Mouse (Mus musculus): ENCODE data around the gene Bmyc. TPM values are rescaled to one million over a fixed set of nuclear protein-coding genes. Genes with fewer than 3 reads are reported as not detected.

The Bmyc gene
- polyA plus RNA-seq, 1 experiment from 2014 or later = 98.4 TPM

GRCm38 (mm10) chr2:25741671-25742070 lies 35.1 kb downstream of the Bmyc start:
- Histone ChIP-seq H3K27ac (no peak overlapping the region), H3K4me1 (replicated peaks) (no peaks in the 10 kb centered on the region), H3K27me3 (no peaks in the 10 kb centered on the region), H3K4me2 (replicated peaks) (no peak overlapping the region), H3K4me3 (replicated peaks) (no peak overlapping the region), H3K9me3 (peaks cover 3% of the 10 kb centered on the region; the same call in 1 of the 2 replicates), H3K9ac (replicated peaks) (no peak overlapping the region), H3K36me3 (no peaks in the 10 kb centered on the region)
- WGBS = 53% methylated on average over 1 of the region's 1 CpGs
- ATAC-seq = no peak

- Histone ChIP-seq H3K27ac (no peak overlapping the region), H3K4me3 (replicated peaks) (no peak overlapping the region), H3K9me3 (0 out of 2 replicates have a peak, but pooled peaks cover 2% of the 10 kb centered on the region), H3K27me3 (no peaks in the 10 kb centered on the region), H3K4me2 (replicated peaks) (no peak overlapping the region), H3K36me3 (no peaks in the 10 kb centered on the region), H3K9ac (replicated peaks) (no peak overlapping the region), H3K4me1 (replicated peaks) (no peaks in the 10 kb centered on the region)
- WGBS = 100% methylated on average over 1 of the region's 1 CpGs
- no peak for ATAC-seq
Observed at GRCm38 (mm10) chr2:25754201-25754600, 47.7 kb downstream of the Bmyc start.

Other genes with a start within 250 kb of the Bmyc start
- gene Clic3, start 249.9 kb upstream of the Bmyc start, polyA plus RNA-seq (2015; fragmentation: Nextera tagmentation; extraction: Ambion mirVana) = 2.7 and 4.0 TPM in 2 replicates
- gene Paxx, start 245.6 kb upstream of the Bmyc start, polyA plus RNA-seq (2015; fragmentation: Nextera tagmentation; extraction: Ambion mirVana) = 85.7 and 92.1 TPM in 2 replicates
- 48.6 and 80.5 TPM in 2 replicates for gene Ptgds, start 236.7 kb upstream of the Bmyc start, polyA plus RNA-seq (2015; fragmentation: Nextera tagmentation; extraction: Ambion mirVana)
- gene Lcn12, start 212.8 kb upstream of the Bmyc start, polyA plus RNA-seq (2015; fragmentation: Nextera tagmentation; extraction: Ambion mirVana) = not detected in 2 replicates
- 120 and 122 TPM in 2 replicates for gene Fbxw5, start 206.0 kb upstream of the Bmyc start, polyA plus RNA-seq (2015; fragmentation: Nextera tagmentation; extraction: Ambion mirVana)
- gene C8g, start 205.0 kb upstream of the Bmyc start, polyA plus RNA-seq (2015; fragmentation: Nextera tagmentation; extraction: Ambion mirVana) = 5.6 and 7.2 TPM in 2 replicates
- 22.9 and 24.1 TPM in 2 replicates for gene Traf2, start 159.8 kb upstream of the Bmyc start, polyA plus RNA-seq (2015; fragmentation: Nextera tagmentation; extraction: Ambion mirVana)
- 387 and 406 TPM in 2 replicates for gene Edf1, start 148.9 kb upstream of the Bmyc start, polyA plus RNA-seq (2015; fragmentation: Nextera tagmentation; extraction: Ambion mirVana)
- 3.2 and 6.8 TPM in 2 replicates for gene Mamdc4, start 131.9 kb upstream of the Bmyc start, polyA plus RNA-seq (2015; fragmentation: Nextera tagmentation; extraction: Ambion mirVana)
- gene Phpt1, start 131.5 kb upstream of the Bmyc start, polyA plus RNA-seq (2015; fragmentation: Nextera tagmentation; extraction: Ambion mirVana) = 190 and 193 TPM in 2 replicates
- gene Ajm1, start 125.0 kb upstream of the Bmyc start, polyA plus RNA-seq (2015; fragmentation: Nextera tagmentation; extraction: Ambion mirVana) = 3.5 and 5.7 TPM in 2 replicates
- gene Rabl6, start 98.2 kb upstream of the Bmyc start, polyA plus RNA-seq (2015; fragmentation: Nextera tagmentation; extraction: Ambion mirVana) = 67.2 and 75.9 TPM in 2 replicates
- gene Ccdc183, start 89.1 kb upstream of the Bmyc start, polyA plus RNA-seq (2015; fragmentation: Nextera tagmentation; extraction: Ambion mirVana) = 0.24 and 0.47 TPM in 2 replicates
- gene Tmem141, start 84.7 kb upstream of the Bmyc start, polyA plus RNA-seq (2015; fragmentation: Nextera tagmentation; extraction: Ambion mirVana) = 27.5 and 32.3 TPM in 2 replicates
- gene Fcna, start 78.7 kb upstream of the Bmyc start, polyA plus RNA-seq (2015; fragmentation: Nextera tagmentation; extraction: Ambion mirVana) = 1.1 and 1.8 TPM in 2 replicates
- gene Lcn8, start 53.6 kb upstream of the Bmyc start, polyA plus RNA-seq (2015; fragmentation: Nextera tagmentation; extraction: Ambion mirVana) = not detected in 2 replicates
- gene Lcn5, start 48.8 kb upstream of the Bmyc start, polyA plus RNA-seq (2015; fragmentation: Nextera tagmentation; extraction: Ambion mirVana) = not detected in 2 replicates
- gene Lcn6, start 30.0 kb upstream of the Bmyc start, polyA plus RNA-seq (2015; fragmentation: Nextera tagmentation; extraction: Ambion mirVana) = not detected in 2 replicates
- gene Lcn10, start 24.0 kb upstream of the Bmyc start, polyA plus RNA-seq (2015; fragmentation: Nextera tagmentation; extraction: Ambion mirVana) = not detected in 2 replicates
- not detected in 2 replicates for gene Obp2a, start 6.7 kb upstream of the Bmyc start, polyA plus RNA-seq (2015; fragmentation: Nextera tagmentation; extraction: Ambion mirVana)
- gene Obp2b, start 30.3 kb downstream of the Bmyc start, polyA plus RNA-seq (2015; fragmentation: Nextera tagmentation; extraction: Ambion mirVana) = not detected in 2 replicates
- not detected in 2 replicates for gene Lcn3, start 58.8 kb downstream of the Bmyc start, polyA plus RNA-seq (2015; fragmentation: Nextera tagmentation; extraction: Ambion mirVana)
- gene Lcn11, start 70.3 kb downstream of the Bmyc start, polyA plus RNA-seq (2015; fragmentation: Nextera tagmentation; extraction: Ambion mirVana) = not detected in 2 replicates
- gene Gm13539, start 75.5 kb downstream of the Bmyc start, polyA plus RNA-seq (2015; fragmentation: Nextera tagmentation; extraction: Ambion mirVana) = not detected in 2 replicates
- not detected in 2 replicates for gene Glt6d1, start 109.1 kb downstream of the Bmyc start, polyA plus RNA-seq (2015; fragmentation: Nextera tagmentation; extraction: Ambion mirVana)
- gene Lcn9, start 116.4 kb downstream of the Bmyc start, polyA plus RNA-seq (2015; fragmentation: Nextera tagmentation; extraction: Ambion mirVana) = not detected in 2 replicates
- gene Sohlh1, start 140.5 kb downstream of the Bmyc start, polyA plus RNA-seq (2015; fragmentation: Nextera tagmentation; extraction: Ambion mirVana) = not detected in 2 replicates
- gene Kcnt1, start 157.0 kb downstream of the Bmyc start, polyA plus RNA-seq (2015; fragmentation: Nextera tagmentation; extraction: Ambion mirVana) = 4.4 and 5.9 TPM in 2 replicates

Data from midbrain, embryonic 13.5 days (tissue).